In the genomic region with DNA sequence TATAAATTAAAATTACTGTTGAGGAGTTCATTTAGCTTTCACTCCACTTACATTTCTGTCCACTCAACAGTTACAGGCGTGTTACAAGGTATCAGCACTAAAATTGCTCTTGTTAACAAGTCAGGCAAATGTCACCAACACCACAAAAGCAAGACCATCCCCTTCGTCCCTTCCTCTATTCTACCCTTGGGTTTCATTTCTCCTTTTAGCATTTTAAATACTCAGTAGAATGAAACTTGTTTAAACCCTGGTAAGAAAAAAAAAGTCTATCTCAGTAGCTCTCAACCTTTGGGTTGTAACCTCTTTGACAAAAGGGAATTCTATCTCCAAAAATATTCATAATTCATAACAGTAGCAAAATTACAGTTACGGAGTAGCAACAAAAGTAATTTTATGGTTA, we compare ENCODE assay signal across 27 mouse cellular contexts. TPM values are rescaled to one million over a fixed set of nuclear protein-coding genes. Genes with fewer than 3 reads are reported as not detected.
A peak's percentile ranks its signal among the peaks of the same experiment; 100 is the strongest.
DNase-seq lines count a peak whose midpoint lies in the region; ATAC-seq and TF ChIP-seq lines count a peak whose summit lies in the region.
"Had no signal": no experiment of that assay in that cellular context is flagged by ENCODE, and none has a peak within 500 bp of the region (broad histone marks: within the 10 kb centered on the region; RNA-seq: fewer than 3 reads in every experiment).

No protein-coding gene starts in this region.

- H3K4me3 ChIP-seq in spleen, adult 2 months (ENCODE audit: extremely low read depth, insufficient read depth, insufficient read length) = no peak overlapping the region; the same call in 1 of the 2 replicates
- H3K4me3 ChIP-seq in CH12.LX (replicated peaks in 1 of 3; ENCODE audit: low read depth in 2 of 3, low read length in 2 of 3, poor library complexity in 1 of 3) (no peak overlapping the region), macrophage (ENCODE audit: inconsistent target) (no peak overlapping the region)
- no peak overlapping the region for H3K4me3 ChIP-seq in midbrain, embryonic 14.5 days (replicated peaks; ENCODE audit: low read depth, low read length)
- H3K4me3 ChIP-seq: embryonic facial prominence, embryonic 12.5 days; forebrain, embryonic 15.5 days; heart, embryonic 10.5 days; hindbrain, embryonic 12.5 days had no signal

- dilution Hi-C loops in CH12.LX (cut with MboI; ENCODE audit: extremely low pct_ligation_motif_present, extremely low pct_unique_long_range_greater_than_20kb, low sequenced_read_pairs) = no loop called here

- intact Hi-C loops in left cerebral cortex, postnatal 14 days (cut with DNase I) = no loop called here

- TF ChIP-seq RAD21 in CH12.LX (IDR thresholded peaks at IDR 0.05; ENCODE audit: low read depth, low read length) = no peak

- 18% methylated on average over 3 of the region's 3 CpGs for WGBS in spleen, adult 2 months
- 0% methylated on average over 3 of the region's 3 CpGs for WGBS in macrophage (ENCODE audit: missing documents)
- WGBS in midbrain, embryonic 14.5 days = 80% methylated on average over 3 of the region's 3 CpGs

- no peaks in the 10 kb centered on the region for H3K9me3 ChIP-seq in CH12.LX (replicated peaks; ENCODE audit: low read length)
- H3K9me3 ChIP-seq in midbrain, embryonic 14.5 days (ENCODE audit: control insufficient read depth, low read length) = no peaks in the 10 kb centered on the region
- H3K9me3 ChIP-seq: embryonic facial prominence, embryonic 12.5 days; forebrain, embryonic 15.5 days; heart, embryonic 10.5 days; hindbrain, embryonic 12.5 days had no signal

- DNase-seq in spleen, adult 2 months (ENCODE audit: low read depth in 1 of 2, low spot score in 2 of 2) = peak in 1 of 2 experiments; percentile 30
- DNase-seq in spleen, adult 12 weeks (ENCODE audit: low spot score) = no peak
- peak; percentile 71 for DNase-seq in CH12.LX (ENCODE audit: extremely low read depth)
- no peak for DNase-seq in left cerebral cortex, postnatal 14 days (ENCODE audit: low spot score in 2 of 2)
- DNase-seq in urinary bladder, postnatal 25 days (ENCODE audit: low spot score) = no peak
- DNase-seq in midbrain, embryonic 14.5 days = no peak
- DNase-seq: adrenal gland, postnatal 36 days; cerebellum, adult 2 months; cerebellum, postnatal 14 days; gastrocnemius, postnatal 36 days; heart, adult 18-20 months; heart, postnatal 10 days; heart, postnatal 4 days had no signal

- no peak for TF ChIP-seq POLR2A in spleen, adult 2 months (IDR thresholded peaks at IDR 0.05; ENCODE audit: low read depth, low read length)
- TF ChIP-seq POLR2A in CH12.LX (IDR thresholded peaks at IDR 0.05; ENCODE audit: low read depth, low read length) = no peak

- ATAC-seq in neutrophil, adult 5-6 weeks (ENCODE audit: extremely low read depth, insufficient number of reproducible peaks, low FRiP score, poor library complexity, severe bottlenecking) = peak; percentile 51; the same call in 1 of the 2 replicates
- ATAC-seq in midbrain, embryonic 14.5 days (ENCODE audit: low FRiP score, low TSS enrichment) = no peak
- ATAC-seq: activated CD4-positive, CD25-positive, alpha-beta regulatory T cell, adult 4 months; forebrain, embryonic 15.5 days; Patski had no signal

- H3K27ac ChIP-seq in spleen, adult 2 months (ENCODE audit: insufficient read depth, low read length) = peak overlapping the region; percentile 65; the same call in 1 of the 2 replicates
- peak overlapping the region; percentile 98; the same call in 1 of the 2 replicates for H3K27ac ChIP-seq in CH12.LX (ENCODE audit: insufficient read depth, low read depth)
- H3K27ac ChIP-seq in macrophage = peak overlapping the region; percentile 68
- no peak overlapping the region for H3K27ac ChIP-seq in midbrain, embryonic 14.5 days (replicated peaks; ENCODE audit: low read depth, low read length)
- H3K27ac ChIP-seq: embryonic facial prominence, embryonic 12.5 days; forebrain, embryonic 15.5 days; heart, embryonic 10.5 days; hindbrain, embryonic 12.5 days had no signal

- no peaks in the 10 kb centered on the region for H3K27me3 ChIP-seq in spleen, adult 2 months (ENCODE audit: control insufficient read depth, insufficient read depth, low read length)
- H3K27me3 ChIP-seq in CH12.LX (replicated peaks) = no peaks in the 10 kb centered on the region
- H3K27me3 ChIP-seq in midbrain, embryonic 14.5 days (ENCODE audit: control insufficient read depth, insufficient read depth, low read length) = no peaks in the 10 kb centered on the region
- H3K27me3 ChIP-seq: embryonic facial prominence, embryonic 12.5 days; forebrain, embryonic 15.5 days; hindbrain, embryonic 12.5 days had no signal

- peaks cover 24% of the 10 kb centered on the region for H3K4me1 ChIP-seq in spleen, adult 2 months (ENCODE audit: control insufficient read depth, insufficient read depth, insufficient read length)
- peaks cover 14 to 51% of the 10 kb centered on the region in 2 experiments for H3K4me1 ChIP-seq in CH12.LX (ENCODE audit: control insufficient read depth in 1 of 2, insufficient read depth in 2 of 2)
- peaks cover 8% of the 10 kb centered on the region for H3K4me1 ChIP-seq in midbrain, embryonic 14.5 days (ENCODE audit: control insufficient read depth, insufficient read depth, low read length)

- peak; percentile 93 for TF ChIP-seq EP300 in CH12.LX (IDR thresholded peaks at IDR 0.05; ENCODE audit: low read length)

- H3K9ac ChIP-seq in CH12.LX (ENCODE audit: insufficient read depth, low read depth) = peak overlapping the region; percentile 27; the same call in 1 of the 2 replicates
- no peak overlapping the region for H3K9ac ChIP-seq in midbrain, embryonic 14.5 days (replicated peaks; ENCODE audit: low read length)
- H3K9ac ChIP-seq: embryonic facial prominence, embryonic 12.5 days; forebrain, embryonic 15.5 days; hindbrain, embryonic 12.5 days had no signal

- in situ Hi-C loops in CH12.LX (cut with MboI; ENCODE audit: low pct_ligation_motif_present, low pct_unique_long_range_greater_than_20kb, low sequenced_read_pairs) = loop anchor here (25.0 kb wide), 1 partner anchor 294 kb away; a partner anchor contains a TSS

- peak overlapping the region; percentile 84 for H3K4me2 ChIP-seq in CH12.LX (ENCODE audit: insufficient read depth, low read depth, poor library complexity, severe bottlenecking)
- H3K4me2 ChIP-seq in midbrain, embryonic 14.5 days (ENCODE audit: low read length) = no peak overlapping the region
- H3K4me2 ChIP-seq: embryonic facial prominence, embryonic 12.5 days; forebrain, embryonic 15.5 days; hindbrain, embryonic 12.5 days had no signal

- no peaks in the 10 kb centered on the region for H3K36me3 ChIP-seq in spleen, adult 2 months (ENCODE audit: control insufficient read depth, insufficient read depth, low read length)
- H3K36me3 ChIP-seq in CH12.LX (replicated peaks in 1 of 2; ENCODE audit: control insufficient read depth in 1 of 2, insufficient read depth in 1 of 2, low read length in 1 of 2) (peaks cover 0 to 6% of the 10 kb centered on the region in 2 experiments), macrophage (ENCODE audit: inconsistent target) (no peaks in the 10 kb centered on the region)
- peaks cover 10% of the 10 kb centered on the region for H3K36me3 ChIP-seq in midbrain, embryonic 14.5 days (ENCODE audit: control insufficient read depth, insufficient read depth, low read length)

- H3K79me2 ChIP-seq in CH12.LX (replicated peaks; ENCODE audit: control insufficient read depth, extremely low read depth, insufficient read depth, poor library complexity, severe bottlenecking) (no peaks in the 10 kb centered on the region), macrophage (ENCODE audit: inconsistent target) (no peaks in the 10 kb centered on the region)

- no peak for TF ChIP-seq CTCF in spleen, adult 2 months (IDR thresholded peaks at IDR 0.05; ENCODE audit: extremely low read depth, insufficient read depth, insufficient read length, insufficient replicate concordance)
- no peak for TF ChIP-seq CTCF in CH12.LX (conservative IDR thresholded peaks at IDR 0.05 in 1 of 2, IDR thresholded peaks at IDR 0.05 in 1 of 2; ENCODE audit: low read depth in 2 of 2, low read length in 2 of 2)

RNA-seq across cellular contexts. Expression of a gene that starts 6.0 kb away (rescaled TPM):
- 135 and 192 TPM in 2 replicates for polyA plus RNA-seq in spleen, adult 2 months (2012; rRNA removed)
- total RNA-seq in CH12.LX (2012; rRNA removed) (60.0 and 68.9 TPM in 2 replicates), CH12.LX (2014; rRNA removed) (57.6 and 71.2 TPM in 2 replicates)
- polyA plus RNA-seq in CH12.LX (2012; ENCODE audit: insufficient read length, low read depth) (75.5 and 113 TPM in 2 replicates), macrophage (2018) (60.5 to 98.7 TPM (median 67.9 TPM) in 3 replicates)
- 10 to 100 TPM in 20 of 26 experiments, 1 to 10 TPM in 6; 3.4 to 39.6 (median 19.1) TPM for total RNA-seq in macrophage (2018; cell fraction: chromatin; rRNA removed)
- 100 to 1,000 TPM in 13 of 26 experiments, 10 to 100 TPM in 13; 60.8 to 145 (median 99.8) TPM for total RNA-seq in macrophage (2018; cell fraction: cytosol; rRNA removed)
- 10 to 100 TPM; 14.6 to 95.4 (median 48.7) TPM for total RNA-seq in macrophage (2018; cell fraction: nucleus; rRNA removed)
- 128 and 151 TPM in 2 replicates for total RNA-seq in neutrophil, adult 5-6 weeks (2017)
- 100 to 1,000 TPM; 114 to 118 TPM for total RNA-seq in left cerebral cortex, postnatal 14 days (2021)
- polyA plus RNA-seq in midbrain, embryonic 14.5 days (2014; fragmentation: Nextera tagmentation; extraction: Ambion mirVana) = 442 and 539 TPM in 2 replicates

RNA-seq across cellular contexts. Expression of a gene that starts 9.5 kb away (rescaled TPM):
- polyA plus RNA-seq in spleen, adult 2 months (2012; rRNA removed) = 0.13 and 0.15 TPM in 2 replicates
- total RNA-seq in CH12.LX (2012; rRNA removed) (0.04 and 0.17 TPM in 2 replicates), CH12.LX (2014; rRNA removed) (0.05 TPM in 1 of 2 replicates, not detected in the other)
- polyA plus RNA-seq in CH12.LX (2012; ENCODE audit: insufficient read length, low read depth) (0.07 and 0.09 TPM in 2 replicates), macrophage (2018) (not detected in 3 replicates)
- under 1 TPM in 1 of 26 experiments, not detected in 25; 0.22 TPM for total RNA-seq in macrophage (2018; cell fraction: chromatin; rRNA removed)
- total RNA-seq in macrophage (2018; cell fraction: cytosol; rRNA removed) = not detected
- under 1 TPM in 1 of 26 experiments, not detected in 25; 0.21 TPM for total RNA-seq in macrophage (2018; cell fraction: nucleus; rRNA removed)
- total RNA-seq in neutrophil, adult 5-6 weeks (2017) = 0.12 and 0.74 TPM in 2 replicates
- total RNA-seq in left cerebral cortex, postnatal 14 days (2021) = under 1 TPM in 1 of 2 experiments, not detected in 1; 0.08 TPM
- not detected in 2 replicates for polyA plus RNA-seq in midbrain, embryonic 14.5 days (2014; fragmentation: Nextera tagmentation; extraction: Ambion mirVana)
- total RNA-seq: adrenal gland, adult 18-20 months; adrenal gland, postnatal 36 days; gastrocnemius, adult 8-10 months; gastrocnemius, postnatal 36 days; heart, postnatal 10 days; heart, postnatal 4 days had no signal
- polyA plus RNA-seq: activated CD4-positive, CD25-positive, alpha-beta regulatory T cell, adult 4 months; C2C12; embryonic facial prominence, embryonic 12.5 days; forebrain, embryonic 11.5 days; forebrain, embryonic 15.5 days; heart, embryonic 10.5 days; heart, embryonic 14.5 days; hindbrain, embryonic 12.5 days; Patski had no signal

RNA-seq across cellular contexts. Expression of a gene that starts 19.9 kb away (rescaled TPM):
- polyA plus RNA-seq in spleen, adult 2 months (2012; rRNA removed) = 1.4 and 1.9 TPM in 2 replicates
- 0.08 and 0.17 TPM in 2 replicates for total RNA-seq in CH12.LX (2012; rRNA removed)
- 0.13 and 0.14 TPM in 2 replicates for total RNA-seq in CH12.LX (2014; rRNA removed)
- polyA plus RNA-seq in CH12.LX (2012; ENCODE audit: insufficient read length, low read depth) = 0.41 TPM in 1 of 2 replicates, not detected in the other
- under 1 TPM in 7 of 26 experiments, not detected in 19; 0.23 to 0.63 (median 0.42) TPM for total RNA-seq in macrophage (2018; cell fraction: chromatin; rRNA removed)
- total RNA-seq in macrophage (2018; cell fraction: cytosol; rRNA removed) = under 1 TPM in 8 of 26 experiments, not detected in 18; 0.03 to 0.11 (median 0.07) TPM
- under 1 TPM in 7 of 26 experiments, not detected in 19; 0.17 to 0.31 (median 0.25) TPM for total RNA-seq in macrophage (2018; cell fraction: nucleus; rRNA removed)
- polyA plus RNA-seq in macrophage (2018) = not detected in 3 replicates
- 1.2 and 1.7 TPM in 2 replicates for total RNA-seq in neutrophil, adult 5-6 weeks (2017)
- under 1 TPM; 0.30 to 0.35 TPM for total RNA-seq in left cerebral cortex, postnatal 14 days (2021)
- polyA plus RNA-seq in midbrain, embryonic 14.5 days (2014; fragmentation: Nextera tagmentation; extraction: Ambion mirVana) = 0.11 and 0.16 TPM in 2 replicates
- polyA plus RNA-seq: C2C12, Patski had no signal

RNA-seq across cellular contexts. Expression of a gene that starts 26.8 kb away (rescaled TPM):
- 1.1 and 1.3 TPM in 2 replicates for polyA plus RNA-seq in spleen, adult 2 months (2012; rRNA removed)
- total RNA-seq in CH12.LX (2012; rRNA removed) = 0.25 and 0.59 TPM in 2 replicates
- not detected in 2 replicates for total RNA-seq in CH12.LX (2014; rRNA removed)
- polyA plus RNA-seq in CH12.LX (2012; ENCODE audit: insufficient read length, low read depth) = not detected in 2 replicates
- under 1 TPM in 1 of 26 experiments, not detected in 25; 0.66 TPM for total RNA-seq in macrophage (2018; cell fraction: chromatin; rRNA removed)
- total RNA-seq in macrophage (2018; cell fraction: cytosol; rRNA removed) = not detected
- total RNA-seq in macrophage (2018; cell fraction: nucleus; rRNA removed) = not detected
- polyA plus RNA-seq in macrophage (2018) = not detected in 3 replicates
- 0.58 TPM in 1 of 2 replicates, not detected in the other for total RNA-seq in neutrophil, adult 5-6 weeks (2017)
- total RNA-seq in left cerebral cortex, postnatal 14 days (2021) = not detected
- polyA plus RNA-seq in midbrain, embryonic 14.5 days (2014; fragmentation: Nextera tagmentation; extraction: Ambion mirVana) = 0.39 and 0.49 TPM in 2 replicates
- total RNA-seq: adrenal gland, postnatal 36 days; gastrocnemius, adult 8-10 months; gastrocnemius, postnatal 36 days; heart, adult 18-20 months; heart, postnatal 4 days had no signal
- polyA plus RNA-seq: C2C12; cerebellum, adult 2 months; cortical plate, adult 2 months; forebrain, embryonic 11.5 days; forebrain, embryonic 15.5 days; heart, embryonic 10.5 days; heart, embryonic 14.5 days; Patski had no signal

RNA-seq across cellular contexts. Expression of a gene that starts 36.2 kb away (rescaled TPM):
- polyA plus RNA-seq in spleen, adult 2 months (2012; rRNA removed) = 0.05 TPM in 1 of 2 replicates, not detected in the other
- total RNA-seq in CH12.LX (2012; rRNA removed) (not detected in 2 replicates), CH12.LX (2014; rRNA removed) (not detected in 2 replicates)
- polyA plus RNA-seq in CH12.LX (2012; ENCODE audit: insufficient read length, low read depth) (not detected in 2 replicates), macrophage (2018) (0.23 to 0.38 TPM in 2 of 3 replicates, not detected in the other)
- not detected for total RNA-seq in macrophage (2018; cell fraction: chromatin; rRNA removed)
- under 1 TPM in 6 of 26 experiments, not detected in 20; 0.04 to 0.10 (median 0.09) TPM for total RNA-seq in macrophage (2018; cell fraction: cytosol; rRNA removed)
- not detected for total RNA-seq in macrophage (2018; cell fraction: nucleus; rRNA removed)
- not detected in 2 replicates for total RNA-seq in neutrophil, adult 5-6 weeks (2017)
- 1,000 to 10,000 TPM; 1,193 to 1,221 TPM for total RNA-seq in left cerebral cortex, postnatal 14 days (2021)
- 12.7 and 14.1 TPM in 2 replicates for polyA plus RNA-seq in midbrain, embryonic 14.5 days (2014; fragmentation: Nextera tagmentation; extraction: Ambion mirVana)
- polyA plus RNA-seq: activated CD4-positive, CD25-positive, alpha-beta regulatory T cell, adult 4 months; Patski had no signal
